Comparison of ENCODE assay signal across 8 mouse cellular contexts in the genomic region with DNA sequence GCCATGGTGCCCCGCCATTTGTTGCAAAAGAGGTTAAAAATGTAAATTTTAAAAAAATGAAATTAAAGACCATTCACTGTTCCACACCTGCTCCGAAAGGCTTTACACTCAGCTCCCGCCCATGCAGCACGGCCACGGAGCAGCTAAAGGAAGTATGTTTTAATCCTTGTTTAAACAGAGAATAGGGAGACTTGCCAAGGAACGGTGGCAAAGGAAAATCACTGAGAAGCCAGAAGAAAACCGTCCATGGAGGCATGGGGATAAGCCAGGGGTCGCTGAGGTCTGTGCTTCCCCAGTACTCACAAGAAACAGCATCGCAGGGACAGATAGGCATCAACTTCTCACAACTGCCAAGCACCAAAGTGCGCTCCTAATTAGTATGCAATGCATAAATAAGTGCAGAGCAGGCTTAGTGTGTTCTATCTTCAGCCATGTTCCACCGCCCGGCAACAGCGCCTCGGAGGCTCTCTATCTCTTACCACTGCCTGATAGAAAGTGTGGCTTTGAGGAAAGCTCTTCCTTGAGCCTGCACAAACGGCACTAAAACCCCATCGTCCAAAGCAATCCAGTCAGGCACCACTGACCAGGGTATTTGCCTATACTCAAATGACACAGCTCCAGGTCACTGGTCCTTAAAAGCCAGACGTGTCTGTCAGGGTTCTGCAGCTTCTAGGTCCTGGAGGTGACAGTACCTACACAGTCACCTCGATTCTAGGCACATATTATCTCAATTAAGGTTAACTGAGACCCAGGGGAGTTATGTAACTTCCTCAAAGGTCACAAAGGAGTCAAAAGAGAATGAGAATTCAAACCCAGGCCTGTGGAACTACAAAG.
DNase-seq lines count a peak whose midpoint lies in the region; ATAC-seq lines count a peak whose summit lies in the region.

No protein-coding gene starts in this region.

- peak overlapping the region; percentile 40 for H3K9ac ChIP-seq in forebrain, embryonic 14.5 days (ENCODE audit: low read length)
- no peak overlapping the region for H3K9ac ChIP-seq in kidney, embryonic 15.5 days

- no peak overlapping the region; the same call in 1 of the 2 replicates for H3K27ac ChIP-seq in forebrain, embryonic 14.5 days (ENCODE audit: low read depth, low read length)
- peak overlapping the region; percentile 74 for H3K27ac ChIP-seq in kidney, embryonic 15.5 days

- 0 out of 2 replicates have a peak overlapping the region, but pooled peaks have one; percentile 0 for H3K4me3 ChIP-seq in forebrain, embryonic 14.5 days (ENCODE audit: low read depth, low read length)
- H3K4me3 ChIP-seq in kidney, embryonic 15.5 days (replicated peaks) = peak overlapping the region; percentile 6; the same call in 1 of the 2 replicates

- ATAC-seq in forebrain, embryonic 14.5 days = peak; percentile 61
- peak; percentile 89 for ATAC-seq in kidney, embryonic 15.5 days (replicated peaks; ENCODE audit: low FRiP score)
- peak; percentile 55 for ATAC-seq in megakaryocyte-erythroid progenitor cell, adult 5-6 weeks (replicated peaks; ENCODE audit: low FRiP score, low TSS enrichment, poor library complexity, severe bottlenecking)

- H3K4me2 ChIP-seq in forebrain, embryonic 14.5 days (ENCODE audit: low read length) = peak overlapping the region; percentile 38
- peak overlapping the region; percentile 47 for H3K4me2 ChIP-seq in kidney, embryonic 15.5 days

- no peaks in the 10 kb centered on the region for H3K36me3 ChIP-seq in forebrain, embryonic 14.5 days (ENCODE audit: control insufficient read depth, insufficient read depth, low read length)
- H3K36me3 ChIP-seq in kidney, embryonic 15.5 days = no peaks in the 10 kb centered on the region

- peaks cover 46% of the 10 kb centered on the region for H3K4me1 ChIP-seq in forebrain, embryonic 14.5 days (ENCODE audit: control insufficient read depth, insufficient read depth, low read length)
- peaks cover 80% of the 10 kb centered on the region for H3K4me1 ChIP-seq in kidney, embryonic 15.5 days

- no peaks in the 10 kb centered on the region for H3K9me3 ChIP-seq in forebrain, embryonic 14.5 days (replicated peaks; ENCODE audit: control insufficient read depth, low read length)
- H3K9me3 ChIP-seq in kidney, embryonic 15.5 days (replicated peaks) = no peaks in the 10 kb centered on the region

- peak; percentile 29 for DNase-seq in embryo, embryonic 9.5 days (ENCODE audit: extremely low spot score)
- DNase-seq in embryo, embryonic 10 days (ENCODE audit: low spot score) = no peak
- peak; percentile 54 for DNase-seq in forebrain, embryonic 14.5 days (ENCODE audit: low spot score)
- DNase-seq in layer of hippocampus, postnatal 36 days = no peak
- no peak for DNase-seq in layer of hippocampus, postnatal 14 days (ENCODE audit: low spot score in 2 of 2)
- no peak for DNase-seq in cerebellum, adult 9-10 months

- H3K27me3 ChIP-seq in forebrain, embryonic 14.5 days (replicated peaks; ENCODE audit: control insufficient read depth, insufficient read depth, low read length) = no peaks in the 10 kb centered on the region
- no peaks in the 10 kb centered on the region for H3K27me3 ChIP-seq in kidney, embryonic 15.5 days

- 15% methylated on average over 18 of the region's 18 CpGs for whole genome bisulfite sequencing in forebrain, embryonic 14.5 days
- 29% methylated on average over 18 of the region's 18 CpGs for WGBS in kidney, embryonic 15.5 days

Comparison
In these comparisons a context has a peak if more than half of its experiments do, and no peak if none do; other contexts are left out.
1. DNase-seq: peak in embryo, embryonic 9.5 days (single experiment) and forebrain, embryonic 14.5 days (single experiment); none in embryo, embryonic 10 days (single experiment), layer of hippocampus, postnatal 36 days (0 of 2), layer of hippocampus, postnatal 14 days (0 of 2) and cerebellum, adult 9-10 months (single experiment).
2. Peak in every context shown above with its lines, with median percentiles within 50 percentile points of each other: ATAC-seq.